Mouse (Mus musculus) lung, embryonic 15.5 days (tissue): Measurements from ENCODE around the gene Ncstn. TPM values are rescaled to one million over a fixed set of nuclear protein-coding genes. Genes with fewer than 3 reads are reported as not detected.

Experiments used
- ATAC-seq: fragments of 200-750 bp; cut with Nextera tagmentation; 2 replicates; pipeline ENCODE4 v1.8.0; 2017; ENCODE audit warnings: moderate number of reproducible peaks, borderline replicate concordance; ENCODE audit not compliant: low FRiP score, low TSS enrichment; ENCODE audit errors: extremely low read depth
- H3K27ac ChIP-seq: fragments of 300-500 bp; sonication (generic); 2 replicates; pipeline ENCODE4 v1.5.1; 2015; ENCODE audit warnings: moderate library complexity, mild to moderate bottlenecking, inconsistent platforms
- H3K27me3 ChIP-seq: fragments of 300-500 bp; sonication (generic); 2 replicates; pipeline ENCODE4 v1.6.1; 2015; ENCODE audit warnings: inconsistent platforms
- H3K36me3 ChIP-seq: fragments of 300-500 bp; sonication (generic); 2 replicates; pipeline ENCODE4 v1.6.1; 2015; ENCODE audit warnings: inconsistent platforms
- H3K4me1 ChIP-seq: fragments of 300-500 bp; sonication (generic); 2 replicates; pipeline ENCODE4 v1.6.1; 2015; ENCODE audit warnings: inconsistent platforms
- H3K4me2 ChIP-seq: fragments of 300-500 bp; sonication (generic); 2 replicates; pipeline ENCODE4 v1.6.1; 2015; ENCODE audit warnings: inconsistent platforms, mild to moderate bottlenecking, moderate library complexity
- H3K4me3 ChIP-seq: fragments of 300-500 bp; sonication (generic); 2 replicates; pipeline ENCODE4 v1.5.1; 2015; ENCODE audit warnings: mild to moderate bottlenecking, inconsistent platforms
- H3K9ac ChIP-seq: fragments of 300-500 bp; sonication (generic); 2 replicates; pipeline ENCODE4 v1.6.1; 2015; ENCODE audit warnings: inconsistent platforms
- H3K9me3 ChIP-seq: fragments of 300-500 bp; sonication (generic); 2 replicates; pipeline ENCODE4 v1.6.1; 2016; ENCODE audit warnings: inconsistent platforms
- WGBS: fragments of 180-500 bp; shearing (Covaris S2); methylation state at CpG from one replicate; pipeline ENCODE4 v1.1.7; 2015; 5-methylcytosine and 5-hydroxymethylcytosine counted together
- polyA plus RNA-seq: library from polyadenylated mRNA; unstranded; fragments of >200 nt; fragmentation: Nextera tagmentation; extraction: Ambion mirVana; gene quantifications from 2 replicates; pipeline ENCODE4 v1.2.1, GENCODE M21; 2015

Ncstn gene
- polyA plus RNA-seq, 1 experiment from 2014 or later: 131 TPM

DNA sequence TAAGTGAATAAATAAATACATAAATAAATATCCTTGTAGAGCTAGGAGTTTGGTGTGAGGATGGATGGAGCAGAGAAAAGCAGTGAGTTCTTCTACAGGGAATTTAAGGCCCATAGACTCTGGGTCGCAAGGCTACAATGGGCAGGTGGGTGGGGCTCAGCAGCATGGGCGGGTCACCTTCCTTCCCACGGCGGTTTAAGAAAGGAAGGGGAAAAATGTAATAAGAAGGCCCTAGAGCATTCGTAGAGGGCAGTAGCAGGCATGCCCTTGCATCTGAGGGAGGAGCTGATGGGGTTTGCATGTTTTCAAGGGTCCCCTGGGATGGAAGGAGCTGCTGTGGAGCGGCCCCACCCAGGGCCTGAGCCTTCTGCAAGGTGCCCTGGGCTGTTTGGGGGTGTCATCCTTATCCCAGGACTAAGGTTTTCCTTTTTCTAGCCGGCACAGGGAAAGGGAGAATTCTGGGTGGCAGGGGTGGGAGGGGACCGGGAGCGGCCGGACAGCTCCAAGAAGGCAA is 29.8 kb downstream of the Ncstn start:
- Histone ChIP-seq H3K27ac (no peak overlapping the region), H3K9me3 (no peaks in the 10 kb centered on the region), H3K27me3 (peaks cover 59% of the 10 kb centered on the region), H3K4me1 (peaks cover 14% of the 10 kb centered on the region), H3K9ac (no peak overlapping the region), H3K36me3 (no peaks in the 10 kb centered on the region), H3K4me2 (peak overlapping the region; percentile 73), H3K4me3 (no peak overlapping the region)
- ATAC-seq: no peak
- 9% methylated on average over 10 of the region's 10 CpGs for WGBS

DNA sequence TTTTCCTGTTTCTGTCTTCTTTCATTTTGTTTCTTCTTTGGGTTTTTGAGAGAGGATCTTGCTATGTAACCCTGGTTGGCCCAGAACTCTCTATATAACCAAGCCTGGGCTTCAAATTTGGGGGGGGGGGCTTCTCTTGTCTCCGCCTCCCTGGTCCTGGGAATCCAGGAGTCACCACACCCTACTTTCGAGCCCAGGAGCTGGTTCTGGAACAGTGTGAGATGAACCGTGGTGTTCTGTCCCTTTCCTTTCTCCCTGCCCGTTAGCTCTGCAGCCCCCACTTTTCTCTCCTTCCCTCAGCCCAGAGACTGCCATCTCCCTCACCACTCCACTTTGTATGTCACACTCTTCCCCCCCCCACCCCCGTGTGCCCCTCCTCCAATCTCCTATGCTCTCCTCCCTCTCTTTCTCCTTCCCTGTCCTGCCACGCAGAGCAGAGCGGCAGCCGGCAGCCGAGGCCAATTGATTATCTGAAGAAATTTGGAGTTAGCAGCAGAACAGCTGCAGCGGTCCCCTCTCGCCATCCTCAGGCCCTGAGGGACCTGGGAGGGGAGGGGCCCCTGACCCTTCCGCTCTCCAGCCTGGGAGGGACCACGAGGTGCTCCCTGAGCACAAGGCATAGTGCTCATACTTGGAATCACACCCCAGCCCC is 33.3 kb downstream of the Ncstn start:
- no peak for ATAC-seq
- 26% methylated on average over 13 of the region's 13 CpGs for WGBS
- no peak overlapping the region for H3K4me3 ChIP-seq
- H3K27ac ChIP-seq: no peak overlapping the region
- H3K36me3 ChIP-seq: no peaks in the 10 kb centered on the region
- peaks cover 36% of the 10 kb centered on the region for H3K27me3 ChIP-seq
- no peaks in the 10 kb centered on the region for H3K9me3 ChIP-seq
- H3K9ac ChIP-seq: no peak overlapping the region
- H3K4me2 ChIP-seq: no peak overlapping the region
- peaks cover 13% of the 10 kb centered on the region for H3K4me1 ChIP-seq

DNA sequence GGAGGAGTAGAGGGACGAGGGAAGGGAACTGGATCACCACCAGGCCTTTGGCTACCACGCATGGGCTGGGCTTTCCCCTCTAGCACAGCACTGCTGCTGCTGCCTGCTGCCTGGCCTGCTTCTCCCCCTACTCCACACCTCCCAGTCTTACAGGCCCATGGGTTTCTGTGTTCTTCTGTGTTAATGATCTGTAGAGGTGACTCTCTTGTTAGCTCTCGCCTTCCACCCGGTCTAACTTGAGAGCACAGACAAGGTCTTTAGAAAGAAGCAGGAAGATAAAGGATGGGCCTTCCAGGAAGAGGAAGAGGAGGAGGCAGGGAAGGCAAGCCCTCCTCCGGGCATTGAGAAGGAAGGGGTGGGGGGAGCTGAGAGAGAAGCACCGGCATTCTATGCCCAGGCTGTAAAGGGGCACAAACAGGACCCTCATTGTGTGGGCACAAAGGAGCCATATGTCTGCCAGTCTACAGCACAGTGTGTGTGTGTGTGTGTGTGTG is 34.3 kb downstream of the Ncstn start:
- WGBS: 23% methylated on average over 6 of the region's 6 CpGs

DNA sequence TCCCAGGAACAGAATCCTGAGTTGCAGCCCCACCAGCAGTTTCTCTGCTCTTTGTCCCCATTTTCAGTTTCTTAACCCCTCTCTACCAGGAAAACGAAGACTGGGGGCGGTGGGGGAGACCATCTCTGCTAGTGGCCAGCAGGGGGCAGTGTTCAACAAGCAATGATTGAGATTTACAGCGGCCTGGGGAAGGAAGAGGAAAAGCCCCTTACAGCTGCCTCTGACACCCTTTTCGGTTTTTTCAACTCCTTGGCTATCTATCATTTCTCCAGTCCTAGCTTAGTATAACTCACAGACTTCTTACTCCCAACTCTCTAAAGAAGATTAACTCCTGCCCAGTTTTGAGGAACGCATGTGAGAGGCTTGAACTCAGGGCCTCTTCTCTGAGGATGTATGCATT is 35.7 kb downstream of the Ncstn start:
- H3K27ac ChIP-seq: no peak overlapping the region
- no peak overlapping the region for H3K9ac ChIP-seq
- H3K36me3 ChIP-seq: no peaks in the 10 kb centered on the region
- ATAC-seq: peak; percentile 61; the same call in 1 of the 2 replicates
- 10% methylated on average over 5 of the region's 5 CpGs for WGBS
- H3K9me3 ChIP-seq: no peaks in the 10 kb centered on the region
- H3K4me1 ChIP-seq: no peaks in the 10 kb centered on the region; the same call in 1 of the 2 replicates
- no peak overlapping the region for H3K4me3 ChIP-seq
- peaks cover 14% of the 10 kb centered on the region for H3K27me3 ChIP-seq
- no peak overlapping the region for H3K4me2 ChIP-seq

More for the DNA sequence above, 34.3 kb downstream of the Ncstn start:
- Histone ChIP-seq H3K36me3 (no peaks in the 10 kb centered on the region), H3K9ac (no peak overlapping the region), H3K27me3 (peaks cover 26% of the 10 kb centered on the region), H3K4me3 (peak overlapping the region; percentile 11; the same call in 1 of the 2 replicates), H3K4me2 (peak overlapping the region; percentile 34), H3K4me1 (peaks cover 4% of the 10 kb centered on the region), H3K27ac (no peak overlapping the region), H3K9me3 (no peaks in the 10 kb centered on the region)
- no peak for ATAC-seq

DNA sequence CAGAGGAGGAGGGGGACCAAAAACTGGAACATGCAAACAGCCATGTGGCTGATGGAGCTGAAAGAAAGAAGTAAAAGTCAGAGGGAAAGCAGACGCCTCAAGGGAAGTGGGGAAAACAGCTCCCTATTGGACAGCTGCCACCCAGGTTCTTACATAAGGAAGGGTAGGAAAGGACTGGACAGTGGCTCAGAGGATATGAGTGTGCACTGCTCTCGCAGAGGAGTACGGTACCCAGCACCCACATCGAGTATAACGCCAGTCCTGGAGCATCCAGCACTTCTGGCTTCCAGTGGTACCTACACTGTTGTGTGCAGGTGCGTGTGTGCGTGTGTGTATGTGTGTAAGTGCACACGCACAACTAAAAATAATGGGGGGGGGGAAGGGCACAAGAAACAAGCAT is 36.2 kb downstream of the Ncstn start:
- Histone ChIP-seq H3K9me3 (no peaks in the 10 kb centered on the region), H3K9ac (no peak overlapping the region), H3K27me3 (peaks cover 9% of the 10 kb centered on the region; the same call in 1 of the 2 replicates), H3K4me1 (no peaks in the 10 kb centered on the region; the same call in 1 of the 2 replicates), H3K4me3 (no peak overlapping the region), H3K36me3 (no peaks in the 10 kb centered on the region), H3K4me2 (no peak overlapping the region), H3K27ac (no peak overlapping the region)
- no peak for ATAC-seq
- WGBS: 69% methylated on average over 8 of the region's 8 CpGs

DNA sequence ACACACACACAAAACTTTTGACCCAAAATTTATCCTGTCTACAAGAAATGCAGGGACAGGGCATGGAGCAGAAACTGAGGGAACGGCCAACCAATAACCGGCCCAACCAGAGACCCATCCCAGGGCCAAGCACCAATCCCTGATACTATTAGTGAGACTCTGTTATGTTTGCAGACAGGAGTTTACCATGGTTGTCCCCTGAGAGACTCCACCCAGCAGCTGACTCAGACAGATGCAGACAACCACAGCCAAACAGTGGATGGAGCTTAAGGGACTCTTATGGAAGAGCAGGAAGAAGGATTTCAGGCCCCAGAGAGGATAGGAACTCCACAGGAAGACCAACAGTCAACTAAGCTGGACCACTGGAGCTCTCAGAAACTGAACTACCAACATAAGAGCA is 52.7 kb downstream of the Ncstn start:
- no peak overlapping the region for H3K4me2 ChIP-seq
- no peak overlapping the region for H3K27ac ChIP-seq
- no peaks in the 10 kb centered on the region for H3K27me3 ChIP-seq
- no peaks in the 10 kb centered on the region for H3K9me3 ChIP-seq
- no peak for ATAC-seq
- no peak overlapping the region for H3K4me3 ChIP-seq
- peaks cover 19% of the 10 kb centered on the region for H3K4me1 ChIP-seq
- 88% methylated on average over 2 of the region's 2 CpGs for WGBS
- no peaks in the 10 kb centered on the region for H3K36me3 ChIP-seq
- H3K9ac ChIP-seq: no peak overlapping the region

DNA sequence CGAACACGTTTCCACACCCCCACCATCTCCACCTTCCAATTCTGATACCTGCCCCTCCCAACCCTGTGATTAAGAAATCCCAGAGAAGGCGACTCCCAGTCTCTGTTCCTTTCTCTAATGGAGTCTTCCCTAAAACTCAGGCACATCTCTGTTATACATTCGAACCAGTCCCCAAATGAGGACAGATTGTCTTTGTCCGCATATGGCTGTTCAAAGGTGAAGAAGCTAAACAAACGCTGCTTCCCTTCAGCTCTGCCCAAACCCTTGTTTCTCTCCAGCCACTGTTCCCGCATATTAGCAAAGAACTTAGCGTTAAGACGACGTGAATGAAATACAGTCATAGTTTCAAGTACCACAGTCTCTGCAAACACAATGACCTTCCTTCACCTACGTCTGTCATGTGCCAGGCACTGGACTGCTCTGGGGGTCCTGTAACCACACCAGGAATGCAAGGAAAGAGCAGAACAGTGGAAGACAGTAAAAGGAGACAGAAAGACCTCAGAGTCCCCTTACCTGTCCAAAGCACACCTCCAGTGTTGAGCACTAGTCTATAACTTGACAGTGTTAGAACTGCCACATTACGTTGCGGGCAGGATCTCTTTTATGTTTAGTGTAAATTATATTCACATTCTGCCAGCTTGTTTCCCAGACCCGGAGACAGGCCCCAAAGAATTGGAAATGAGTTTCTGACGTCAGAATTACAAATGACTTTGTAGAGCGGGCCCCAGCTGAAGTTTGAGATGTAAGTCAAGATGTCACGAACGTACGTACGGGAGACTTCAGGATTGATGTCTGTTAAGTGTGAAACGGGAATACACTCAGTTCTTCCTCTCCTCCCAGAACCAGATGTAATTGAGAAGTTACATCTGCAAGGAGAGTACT is 54.0 kb downstream of the Ncstn start, which contains the start of gene Vangl2:
Vangl2 (minus strand) TSS at position 51 of the 882 bp plus-strand sequence.
- no peaks in the 10 kb centered on the region for H3K9me3 ChIP-seq
- peaks cover 27% of the 10 kb centered on the region for H3K4me1 ChIP-seq
- WGBS: 49% methylated on average over 21 of the region's 21 CpGs
- no peaks in the 10 kb centered on the region for H3K36me3 ChIP-seq
- peak within 1 kb of the TSS; percentile 70 for H3K4me2 ChIP-seq
- H3K9ac ChIP-seq: peak within 1 kb of the TSS; percentile 88
- peak within 1 kb of the TSS; percentile 87 for H3K27ac ChIP-seq
- ATAC-seq: no peak
- peak within 1 kb of the TSS; percentile 87 for H3K4me3 ChIP-seq
- H3K27me3 ChIP-seq: no peaks in the 10 kb centered on the region

DNA sequence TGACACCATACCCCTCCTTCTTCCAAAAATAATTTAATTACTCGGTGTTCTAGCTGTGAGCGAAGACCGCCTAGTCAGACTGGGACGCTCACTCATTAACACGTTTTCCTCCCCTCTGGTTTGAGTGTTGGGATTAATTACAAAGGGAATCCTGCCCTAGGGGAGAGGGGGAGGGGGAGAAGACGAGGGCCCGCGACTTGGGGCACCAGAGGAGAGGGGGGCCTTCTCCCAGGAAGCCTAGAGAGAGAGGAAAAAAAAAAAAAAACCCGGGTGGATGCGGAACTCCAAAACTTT is 54.8 kb downstream of the Ncstn start:
- Histone ChIP-seq H3K36me3 (no peaks in the 10 kb centered on the region), H3K9ac (peak overlapping the region; percentile 88), H3K27ac (peak overlapping the region; percentile 87), H3K4me3 (peak overlapping the region; percentile 87), H3K9me3 (no peaks in the 10 kb centered on the region), H3K4me2 (peak overlapping the region; percentile 70), H3K4me1 (peaks cover 27% of the 10 kb centered on the region), H3K27me3 (no peaks in the 10 kb centered on the region)
- ATAC-seq: peak; percentile 0; the same call in 1 of the 2 replicates
- 23% methylated on average over 10 of the region's 10 CpGs for WGBS

DNA sequence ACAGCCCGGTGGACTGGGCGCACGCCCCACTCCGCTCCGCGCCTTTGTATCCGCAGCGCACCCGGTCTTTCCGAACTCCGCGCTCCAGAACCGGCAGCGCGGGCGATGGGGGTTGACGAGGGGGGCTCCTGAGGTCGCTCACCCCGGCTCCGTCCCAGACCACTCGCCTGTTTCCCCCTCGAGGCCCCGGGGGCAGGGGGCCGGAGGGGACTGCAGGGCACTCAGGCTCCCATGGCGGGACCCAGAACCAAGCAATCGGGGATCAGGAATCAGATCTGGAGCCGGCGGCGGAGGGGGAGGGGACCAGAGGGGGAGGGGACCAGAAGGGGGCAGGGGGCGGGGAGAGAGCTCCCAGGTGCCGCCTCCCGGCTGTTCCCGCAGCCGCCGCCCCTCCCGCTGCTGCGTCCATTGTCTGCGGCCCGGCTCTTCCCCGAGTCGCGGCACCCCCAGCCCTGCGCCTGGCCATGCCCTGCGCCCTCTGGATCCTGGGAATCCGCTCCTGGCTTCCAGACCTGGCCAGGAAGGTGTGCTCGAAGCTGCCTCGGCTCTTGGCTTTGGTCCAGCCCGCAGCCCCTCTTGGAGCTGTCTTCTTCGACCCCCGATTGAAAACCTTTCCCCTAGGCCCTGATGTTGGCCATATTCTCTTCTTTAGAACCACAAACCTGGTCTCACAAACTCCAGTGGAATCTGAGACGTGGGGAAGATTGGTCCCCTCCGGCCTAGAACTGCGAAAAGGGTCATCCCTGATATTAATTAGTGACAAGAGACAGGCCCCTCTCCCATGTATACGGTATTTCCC is 55.4 kb downstream of the Ncstn start:
- under 1% methylated on average over 42 of the region's 54 CpGs for WGBS
- H3K4me2 ChIP-seq: peak overlapping the region; percentile 70

DNA sequence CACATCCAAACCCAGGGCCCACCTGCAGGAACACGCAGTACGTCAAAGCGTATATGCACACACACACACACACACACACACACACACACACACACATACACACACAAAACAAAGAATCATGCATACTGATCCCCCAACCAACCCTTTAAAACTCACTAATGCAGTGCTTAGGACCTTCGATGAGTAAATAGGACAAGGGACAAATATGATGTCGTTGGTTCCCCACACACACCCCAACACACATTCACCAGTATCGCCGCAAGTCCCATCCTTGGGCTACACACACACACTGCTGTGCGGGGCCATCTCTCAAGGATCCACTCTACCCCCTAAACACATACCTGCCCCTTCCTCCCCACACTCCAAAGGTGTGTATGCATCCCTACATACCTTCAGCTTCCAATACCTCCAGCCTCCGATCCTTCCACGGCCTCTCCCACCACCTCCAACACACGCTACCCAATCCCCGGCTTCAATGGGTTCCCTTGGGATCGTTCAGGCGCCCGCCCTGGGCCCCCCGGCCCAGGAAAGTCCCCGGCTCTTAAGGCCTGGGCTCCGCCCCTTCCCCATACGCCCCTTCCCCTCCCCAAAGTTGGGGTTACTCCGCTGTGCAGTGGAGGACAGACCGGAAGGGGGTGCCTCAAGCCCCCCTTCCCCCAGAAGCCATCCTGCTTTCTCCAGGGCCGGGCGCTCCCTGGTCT is 56.2 kb downstream of the Ncstn start:
- peak overlapping the region; percentile 87 for H3K4me3 ChIP-seq
- no peaks in the 10 kb centered on the region for H3K9me3 ChIP-seq
- peak; percentile 75 for ATAC-seq
- peak overlapping the region; percentile 88 for H3K9ac ChIP-seq
- 2% methylated on average over 23 of the region's 23 CpGs for WGBS
- no peaks in the 10 kb centered on the region for H3K27me3 ChIP-seq
- peak overlapping the region; percentile 70 for H3K4me2 ChIP-seq
- peak overlapping the region; percentile 87 for H3K27ac ChIP-seq
- peaks cover 32% of the 10 kb centered on the region for H3K4me1 ChIP-seq
- H3K36me3 ChIP-seq: no peaks in the 10 kb centered on the region

More for the DNA sequence above, 55.4 kb downstream of the Ncstn start:
- Histone ChIP-seq H3K4me3 (peak overlapping the region; percentile 87), H3K36me3 (no peaks in the 10 kb centered on the region), H3K27ac (peak overlapping the region; percentile 87), H3K4me1 (peaks cover 27% of the 10 kb centered on the region), H3K9me3 (no peaks in the 10 kb centered on the region), H3K27me3 (no peaks in the 10 kb centered on the region), H3K9ac (peak overlapping the region; percentile 88)
- peak; percentile 90 for ATAC-seq
